Mouse (Mus musculus) spleen, adult 10 weeks (tissue): ENCODE measurements around the gene Gm10401. TPM values are rescaled to one million over a fixed set of nuclear protein-coding genes. Genes with fewer than 3 reads are reported as not detected.

Source experiments
- polyA plus RNA-seq: library from polyadenylated mRNA; stranded (reverse); fragments of 350-450 nt; fragmentation: Illumina TruSeq; extraction: RNeasy Lipid Tissue Mini Kit (QIAGEN cat#74804); gene quantifications from one replicate; pipeline ENCODE4 v1.2.3, GENCODE M21; 2015; ENCODE audit warnings: low replicate concordance; ENCODE audit not compliant: insufficient read depth

The Gm10401 gene
- polyA plus RNA-seq: not detected

GRCm38 (mm10) chr5:115098195-115098594 is at the start of gene Gm10401:
Gene Gm10401, minus strand, starts transcription at chr5:115098295.

DNA sequence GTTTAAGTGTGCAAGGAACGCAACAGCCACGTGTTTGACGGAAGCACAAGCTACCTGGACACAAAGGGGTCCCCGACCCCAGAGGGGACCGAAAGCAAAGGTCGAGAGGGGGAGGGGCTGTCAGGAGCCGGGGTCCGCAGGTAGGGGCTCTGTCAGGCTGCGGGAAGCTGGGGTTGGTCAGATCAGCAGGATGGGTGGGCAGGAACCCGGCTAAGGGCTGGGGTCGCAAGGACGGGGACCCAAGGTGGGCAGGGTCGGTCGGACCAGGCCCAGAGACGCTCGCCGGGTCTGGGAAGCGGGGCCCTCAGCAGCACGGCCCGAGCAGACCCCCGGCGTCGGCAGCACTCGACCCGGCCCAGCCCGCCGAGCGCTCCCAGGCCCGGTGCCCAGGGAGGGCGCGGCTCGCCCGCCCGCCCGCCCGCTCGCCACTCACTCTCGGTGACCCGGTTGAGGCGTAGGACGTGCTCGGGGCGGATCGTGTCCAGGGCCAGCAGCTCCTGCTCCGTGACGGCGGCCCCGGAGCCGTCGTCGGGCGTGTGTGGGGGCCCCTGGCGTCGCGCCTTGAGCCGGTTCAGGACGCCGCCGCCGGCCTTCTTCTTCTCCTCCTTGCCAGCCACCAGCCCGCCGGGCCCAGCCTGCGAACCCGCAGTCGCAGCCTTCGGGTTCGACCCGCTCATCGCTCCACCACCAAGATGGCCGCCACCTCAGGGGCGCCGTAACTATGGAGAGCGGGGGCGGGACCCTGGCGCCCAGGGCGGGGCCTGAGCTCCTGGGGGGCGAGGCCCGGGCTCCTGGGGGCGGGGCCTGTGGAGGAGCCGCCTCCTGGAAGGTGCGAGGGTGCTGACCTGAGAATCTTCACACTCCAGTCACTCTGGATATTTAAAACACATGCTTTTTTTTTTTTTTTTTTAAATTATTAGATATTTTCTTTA is 36.4 kb upstream of the Gm10401 start, which contains the start of gene Unc119b:
Unc119b (minus strand) TSS at position 742 of the 932 bp plus-strand sequence.

GRCm38 (mm10) chr5:115118961-115119570 is 21.0 kb upstream of the Gm10401 start, which contains the start of gene Acads:
Gene Acads, minus strand, starts transcription at chr5:115119346.

Other genes with a start within 250 kb of the Gm10401 start
- gene 4930519G04Rik, start 244.6 kb downstream of the Gm10401 start, polyA plus RNA-seq: not detected
- gene Gm9936, start 239.6 kb downstream of the Gm10401 start, polyA plus RNA-seq: not detected
- gene Oasl2, start 201.4 kb downstream of the Gm10401 start, polyA plus RNA-seq: 44.4 TPM
- 8.6 TPM for gene Oasl1, start 175.1 kb downstream of the Gm10401 start, polyA plus RNA-seq
- 16.4 TPM for gene 2210016L21Rik, start 156.1 kb downstream of the Gm10401 start, polyA plus RNA-seq
- not detected for gene Hnf1a, start 127.2 kb downstream of the Gm10401 start, polyA plus RNA-seq
- 33.3 TPM for gene Sppl3, start 87.2 kb downstream of the Gm10401 start, polyA plus RNA-seq
- 5.3 TPM for gene Acads, start 21.1 kb upstream of the Gm10401 start, polyA plus RNA-seq
- gene Unc119b, start 36.7 kb upstream of the Gm10401 start, polyA plus RNA-seq: 26.3 TPM
- 86.7 TPM for gene Mlec, start 59.9 kb upstream of the Gm10401 start, polyA plus RNA-seq
- gene Cabp1, start 96.1 kb upstream of the Gm10401 start, polyA plus RNA-seq: 2.0 TPM
- 72.3 TPM for gene Pop5, start 137.5 kb upstream of the Gm10401 start, polyA plus RNA-seq
- gene Rnf10, start 174.6 kb upstream of the Gm10401 start, polyA plus RNA-seq: 126 TPM
- 24.9 TPM for gene Coq5, start 181.4 kb upstream of the Gm10401 start, polyA plus RNA-seq
- 507 TPM for gene Dynll1, start 202.7 kb upstream of the Gm10401 start, polyA plus RNA-seq
- gene Srsf9, start 228.9 kb upstream of the Gm10401 start, polyA plus RNA-seq: 58.6 TPM
- 19.0 TPM for gene Gatc, start 242.9 kb upstream of the Gm10401 start, polyA plus RNA-seq
- gene Triap1, start 242.9 kb upstream of the Gm10401 start, polyA plus RNA-seq: 35.2 TPM